Mouse (Mus musculus) brain, embryonic 18.5 days (tissue): ENCODE measurements around the gene Mettl16.

Source experiments
- DNase-seq: peaks from one replicate; pipeline ENCODE4 v3.0.0-alpha.2; 2012; ENCODE audit warnings: low read depth, low spot score

Gene Mettl16

DNA sequence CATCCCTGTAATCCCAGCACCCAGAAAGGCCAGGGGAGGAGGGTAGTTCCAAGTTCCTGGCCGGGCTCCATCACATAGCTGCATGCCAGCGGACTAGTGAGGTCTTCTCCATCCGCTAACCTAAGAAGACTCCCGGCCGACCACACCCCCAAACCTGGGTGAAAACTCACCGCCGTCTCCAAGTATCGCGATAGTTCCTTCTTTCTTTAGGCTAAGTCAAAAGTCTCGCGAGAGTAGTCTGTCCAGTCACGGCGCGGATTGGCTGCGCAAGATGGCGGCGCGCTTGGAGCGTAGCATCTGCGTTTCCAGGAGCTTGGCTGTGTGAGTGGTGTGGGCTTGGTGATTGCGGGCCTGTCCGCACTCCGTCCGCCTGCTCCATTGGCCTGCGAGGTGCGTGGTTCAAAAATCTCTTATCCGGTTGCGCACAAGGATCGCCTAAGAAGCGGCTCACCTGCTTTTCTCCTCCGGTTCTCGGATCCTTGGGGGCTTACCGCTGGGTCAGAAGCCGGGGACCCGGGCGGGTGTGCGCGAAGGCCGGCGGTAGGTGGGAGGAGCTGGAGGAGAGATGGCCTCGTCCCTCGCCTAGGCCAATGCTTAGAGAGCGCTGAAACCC is at the start of gene Mettl16:
Gene Mettl16 (plus strand): TSS at position 236 of the 613 bp plus-strand sequence.
- DNase-seq = peak; percentile 93

DNA sequence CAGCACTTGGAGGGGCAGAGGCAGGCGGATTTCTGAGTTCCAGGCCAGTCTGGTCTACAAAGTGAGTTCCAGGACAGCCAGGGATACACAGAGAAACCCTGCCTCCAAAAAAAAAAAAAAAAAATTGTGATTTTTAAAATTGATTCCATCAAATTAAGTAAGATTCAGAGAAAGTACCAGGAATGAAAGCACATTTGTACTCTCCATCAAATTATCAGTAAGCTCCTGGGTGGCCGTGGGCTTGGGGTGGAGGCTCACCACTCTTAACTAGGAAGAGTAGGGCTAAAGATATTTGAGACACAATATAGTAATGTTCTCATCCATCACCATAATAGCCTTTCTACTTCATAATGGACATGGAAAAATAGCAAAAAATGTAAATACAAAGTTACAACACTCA is 49.5 kb upstream of the Mettl16 start:
- no peak for DNase-seq

DNA sequence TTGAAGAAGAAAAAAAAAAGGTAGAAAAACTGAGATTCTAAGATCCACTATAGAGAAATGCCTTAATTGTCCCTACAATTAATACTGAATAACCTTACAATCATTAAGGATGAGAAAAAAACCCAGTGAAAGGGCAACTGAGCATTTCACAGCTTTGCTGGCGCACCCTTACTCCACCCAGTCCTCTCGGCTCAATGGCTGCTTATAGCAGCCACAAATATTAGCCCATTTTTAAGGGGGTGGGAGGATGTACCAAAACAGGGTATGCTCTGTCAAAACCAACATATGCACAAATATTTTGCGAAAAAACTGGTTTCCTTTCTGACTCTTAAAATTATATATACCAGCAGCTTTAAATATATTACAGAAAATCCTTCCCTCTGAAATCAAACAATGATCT is 48.7 kb upstream of the Mettl16 start:
- no peak for DNase-seq

DNA sequence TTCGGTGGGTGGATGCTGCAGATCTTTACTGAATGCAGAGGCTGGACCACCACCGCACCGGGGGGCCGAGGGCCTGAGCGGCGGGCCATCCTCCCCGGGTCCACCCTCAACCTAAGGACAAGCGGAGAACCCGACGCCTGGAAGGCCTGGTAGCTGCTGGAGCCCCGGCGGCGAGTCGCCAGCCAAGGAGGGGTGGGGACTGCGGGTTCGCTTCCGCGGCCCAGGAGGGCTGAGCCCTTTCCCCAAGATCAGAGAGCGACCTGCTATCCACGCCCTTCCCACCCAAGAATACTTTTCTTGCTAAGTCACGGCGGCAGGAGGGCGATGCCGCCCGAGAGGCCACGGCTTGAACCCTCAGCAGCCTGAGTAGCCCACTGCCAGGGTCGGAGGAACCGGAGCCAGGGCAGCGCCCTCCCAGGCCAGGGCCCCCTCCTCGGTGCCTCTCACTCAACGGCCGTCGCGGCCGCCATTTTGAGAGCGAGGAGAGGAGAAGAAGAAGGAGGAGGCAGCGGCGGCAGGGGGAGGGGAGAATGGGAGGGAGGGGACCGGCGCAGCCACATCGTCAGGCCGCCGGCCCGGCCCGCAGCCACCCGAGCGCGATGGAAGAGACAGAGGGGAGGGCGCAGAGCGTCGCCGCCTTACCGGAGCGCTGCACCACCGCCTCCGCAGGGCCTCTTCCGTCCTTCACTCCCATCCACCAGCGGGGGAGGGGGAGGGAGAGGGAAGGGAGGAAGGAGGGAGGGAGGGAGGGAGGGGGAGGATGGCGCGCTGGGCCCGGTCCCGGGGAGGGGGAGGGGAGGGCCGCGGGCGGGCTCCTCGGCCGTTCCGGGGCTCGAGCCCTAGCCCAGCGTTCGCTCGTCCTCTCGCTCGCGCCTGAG is 47.0 kb upstream of the Mettl16 start:
- peak; percentile 75 for DNase-seq

DNA sequence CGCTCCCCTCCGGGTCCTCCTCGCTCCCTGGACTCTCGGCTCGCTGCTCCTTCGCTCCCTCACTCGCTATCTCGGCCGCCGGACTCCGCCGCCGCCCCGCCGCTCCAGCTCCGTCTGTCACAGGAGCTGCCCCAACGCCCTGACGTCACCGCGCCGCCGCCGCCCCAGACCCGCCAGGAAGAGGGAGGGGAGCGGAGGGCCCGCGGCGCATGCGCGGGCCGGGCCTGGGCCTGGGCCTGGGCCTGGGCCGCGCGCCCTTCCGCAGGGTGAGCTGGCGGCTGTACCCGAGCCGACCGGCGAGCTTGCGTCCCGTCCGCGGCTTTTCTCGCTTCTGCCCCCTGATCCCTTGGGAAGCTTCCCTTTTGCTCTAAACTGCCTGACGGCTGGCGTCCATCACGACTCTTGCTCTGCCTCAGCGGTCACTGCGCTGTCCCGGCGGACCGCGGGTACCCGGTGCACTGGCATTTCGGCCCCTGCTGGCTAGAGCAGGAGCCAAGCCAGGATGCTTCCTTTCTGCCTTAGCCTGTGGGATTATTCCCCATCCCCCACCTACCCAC is 46.3 kb upstream of the Mettl16 start, which contains the start of gene Pafah1b1:
Gene Pafah1b1 (minus strand): TSS at position 436 of the 557 bp plus-strand sequence.
- peak; percentile 88 for DNase-seq

DNA sequence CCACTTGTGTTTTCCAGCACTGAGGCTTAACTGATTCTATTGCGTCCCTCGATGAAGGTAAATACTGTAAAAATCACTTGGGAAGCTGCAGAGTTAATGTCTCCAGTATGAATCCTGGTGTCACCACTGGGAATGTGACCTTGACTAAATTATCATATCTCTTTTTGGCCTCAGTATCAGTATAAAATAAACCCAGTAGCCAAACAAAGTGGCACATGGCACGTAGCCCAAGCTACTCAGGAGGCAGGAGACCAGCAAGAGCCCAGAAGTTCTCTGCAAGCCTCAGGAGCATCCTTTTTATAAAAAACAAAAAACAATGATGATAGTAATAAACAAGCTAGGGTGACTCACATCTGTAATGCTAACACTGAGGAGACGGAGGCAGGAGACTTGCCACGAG is 45.4 kb upstream of the Mettl16 start:
- no peak for DNase-seq

GRCm38 (mm10) chr11:74734917-74735316 is 35.7 kb upstream of the Mettl16 start:
- DNase-seq = no peak

DNA sequence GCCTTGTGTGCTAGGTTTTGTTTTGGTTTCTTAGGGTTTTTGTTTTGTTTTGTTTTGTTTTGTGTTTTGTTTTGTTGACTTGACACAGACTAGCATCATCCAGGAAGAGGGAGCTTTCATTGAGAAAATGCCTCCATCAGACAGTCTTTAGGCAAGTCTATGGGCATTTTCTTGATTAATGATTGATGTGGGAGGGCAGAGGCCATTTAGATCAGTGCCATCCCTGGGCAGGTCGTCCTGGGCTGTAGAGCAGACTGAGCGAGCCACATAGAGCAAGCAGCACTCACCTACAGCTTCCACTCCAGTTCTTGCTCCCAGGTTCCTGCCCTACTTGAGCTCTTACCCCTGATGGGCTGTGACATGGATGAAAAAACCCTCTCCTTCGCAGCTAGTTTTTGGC is 32.8 kb upstream of the Mettl16 start:
- no peak for DNase-seq

- no peak for DNase-seq
These were observed 22.6 kb upstream of the Mettl16 start for GRCm38 (mm10) chr11:74748022-74748421.

DNA sequence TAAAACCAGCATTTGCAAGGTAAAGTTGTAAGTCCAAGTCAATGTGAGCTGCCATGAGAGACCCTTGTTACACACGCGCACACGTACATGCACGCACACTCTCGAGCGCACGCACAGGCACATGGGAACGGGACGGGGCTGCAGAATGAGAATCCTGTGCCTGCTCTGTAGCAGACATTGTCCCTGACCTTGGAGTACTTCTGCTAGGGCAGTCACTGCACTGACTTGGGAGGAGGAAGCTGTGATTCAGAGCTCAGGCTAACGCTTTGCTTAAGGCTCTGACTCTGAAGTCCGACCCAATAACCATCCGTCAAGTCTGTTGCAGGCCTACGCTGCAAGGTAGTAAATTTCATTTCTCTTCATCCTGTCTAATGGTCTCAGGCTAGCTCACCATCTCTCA is 21.4 kb upstream of the Mettl16 start:
- DNase-seq = no peak

DNA sequence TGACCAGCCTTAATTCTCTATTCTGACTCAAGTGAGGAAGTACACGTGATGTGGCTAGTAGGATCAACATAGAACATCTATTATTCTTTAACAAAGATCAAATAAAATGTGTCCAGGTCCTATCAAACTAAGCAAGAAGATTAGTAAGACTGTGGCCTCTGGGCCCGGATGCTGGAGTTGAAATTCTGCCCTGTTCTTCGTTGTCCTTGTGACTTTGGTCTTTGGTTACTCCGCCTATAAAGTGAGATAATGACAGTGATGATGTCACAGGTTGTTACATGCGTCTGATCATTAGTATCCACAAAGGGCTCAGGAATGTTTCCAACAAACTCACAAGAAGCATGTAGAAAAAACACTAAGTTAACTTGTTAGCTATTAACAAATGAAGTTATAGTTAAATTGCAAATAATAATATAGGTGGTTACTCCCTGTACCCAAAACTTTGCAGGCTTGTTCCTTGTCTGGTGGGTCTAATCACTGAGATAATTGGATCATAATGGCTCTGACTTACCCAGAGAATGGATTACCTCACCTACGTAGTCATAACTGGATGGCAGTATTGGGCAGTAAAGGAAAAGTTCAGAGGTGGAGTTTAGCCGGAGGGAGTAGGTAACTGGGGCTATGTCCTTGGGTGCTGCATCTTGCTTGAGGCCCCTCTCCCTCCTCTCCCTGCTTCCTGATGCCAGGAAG is 19.8 kb upstream of the Mettl16 start:
- DNase-seq = no peak

DNA sequence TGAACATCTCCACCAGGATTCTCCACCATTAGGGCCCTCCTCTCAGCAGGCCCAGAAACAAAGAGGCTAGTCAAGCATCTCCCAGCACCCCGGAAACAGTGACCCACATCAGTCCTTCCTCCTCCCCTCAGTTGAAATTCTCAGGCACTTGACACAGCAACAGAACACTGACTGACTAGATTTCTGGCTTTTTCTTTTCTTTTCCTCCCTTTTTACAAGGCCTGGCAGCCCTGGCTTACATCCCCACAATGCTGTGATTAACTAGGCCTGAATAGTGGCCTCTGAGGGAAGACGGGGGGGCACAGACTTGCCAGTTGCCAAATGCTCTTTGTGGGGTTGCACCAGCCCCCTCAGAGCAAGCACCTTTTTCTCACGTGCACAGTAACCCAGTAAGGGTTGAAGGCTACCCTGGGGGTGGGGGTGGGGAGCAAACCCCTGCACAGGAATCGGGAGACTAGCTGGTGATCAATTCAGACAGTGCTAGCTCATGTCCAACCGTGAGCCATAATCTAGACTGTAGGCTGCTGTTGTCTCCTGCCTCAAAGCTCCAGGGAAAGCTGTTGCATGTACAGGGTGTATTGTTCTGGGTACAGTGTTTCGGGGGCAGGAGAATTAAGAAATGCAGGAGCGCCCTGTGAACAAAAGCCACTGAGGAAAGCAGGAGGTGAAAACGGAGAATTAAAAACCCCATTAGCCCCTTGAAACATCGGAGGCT is 19.1 kb upstream of the Mettl16 start:
- DNase-seq = no peak

- no peak for DNase-seq
These were observed 14.0 kb upstream of the Mettl16 start for GRCm38 (mm10) chr11:74756631-74757030.

DNA sequence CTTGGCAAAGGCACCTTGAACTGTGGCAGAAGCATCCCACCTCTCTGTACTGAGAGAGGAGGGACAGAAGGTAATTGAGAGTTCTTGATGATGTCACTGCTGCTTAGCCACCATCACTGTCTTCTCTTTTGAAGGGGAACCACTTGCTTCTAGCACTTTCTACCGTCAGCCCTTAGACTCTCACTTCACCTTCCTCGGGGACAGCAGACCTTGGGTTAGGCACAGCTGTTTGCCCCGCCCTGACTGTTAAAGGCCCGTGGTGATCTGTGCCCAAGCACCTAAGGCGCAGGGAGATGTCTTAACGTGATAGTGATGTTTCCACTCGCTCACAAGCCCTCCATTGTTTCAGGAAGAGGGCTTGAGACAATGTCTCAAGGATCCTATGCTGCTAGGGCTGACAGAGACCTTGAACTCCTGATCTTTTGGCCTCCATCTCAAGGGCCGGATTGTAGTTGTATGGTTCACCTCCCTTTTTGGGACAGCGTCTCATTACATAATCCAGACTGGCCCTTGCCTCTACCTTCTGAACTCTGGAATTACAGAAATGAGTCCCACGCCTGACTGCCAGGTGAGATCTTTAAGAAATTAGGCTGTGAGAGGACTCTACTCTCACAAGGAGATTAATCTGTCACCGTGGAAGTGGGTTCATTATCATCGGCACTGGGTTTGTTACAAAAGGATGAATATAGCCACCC is 9.5 kb upstream of the Mettl16 start:
- DNase-seq = no peak

DNA sequence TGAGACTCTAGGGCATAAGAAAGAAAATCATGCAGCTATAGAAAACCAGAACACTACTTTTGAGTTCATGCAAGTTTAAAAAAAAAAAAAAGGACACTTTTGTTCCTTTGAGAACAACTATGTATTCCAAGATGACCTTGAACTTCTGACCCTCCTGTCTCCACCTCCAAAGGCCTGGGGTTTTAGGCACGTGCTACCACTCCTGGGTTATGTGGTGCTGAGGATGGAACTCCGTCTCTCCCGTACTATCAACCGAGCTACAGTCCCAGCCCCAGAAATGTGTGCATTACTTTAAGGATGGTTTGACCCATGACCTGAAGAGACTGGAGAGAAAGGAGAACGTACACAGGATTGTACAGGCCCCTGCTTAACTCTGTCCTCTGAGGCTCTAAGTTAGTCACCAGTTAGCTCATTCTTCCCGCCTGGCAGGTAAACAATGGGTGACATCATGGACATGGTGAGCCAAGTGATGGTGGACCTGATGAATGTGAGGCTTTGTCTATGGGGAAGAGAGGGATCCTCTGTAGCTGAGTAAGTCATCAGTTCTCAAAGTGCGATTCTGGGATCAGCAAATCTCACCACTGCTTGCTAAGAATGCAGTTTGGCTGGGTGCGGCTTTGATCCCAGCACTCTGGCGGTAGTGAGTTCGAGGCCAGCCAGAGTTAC is 6.5 kb upstream of the Mettl16 start:
- no peak for DNase-seq

GRCm38 (mm10) chr11:74767469-74767868 is 3.2 kb upstream of the Mettl16 start:
- no peak for DNase-seq

- no peak for DNase-seq
These were observed 2.6 kb upstream of the Mettl16 start for GRCm38 (mm10) chr11:74768045-74768444.

GRCm38 (mm10) chr11:74770037-74770436 is 593 bp upstream of the Mettl16 start:
- no peak for DNase-seq

DNA sequence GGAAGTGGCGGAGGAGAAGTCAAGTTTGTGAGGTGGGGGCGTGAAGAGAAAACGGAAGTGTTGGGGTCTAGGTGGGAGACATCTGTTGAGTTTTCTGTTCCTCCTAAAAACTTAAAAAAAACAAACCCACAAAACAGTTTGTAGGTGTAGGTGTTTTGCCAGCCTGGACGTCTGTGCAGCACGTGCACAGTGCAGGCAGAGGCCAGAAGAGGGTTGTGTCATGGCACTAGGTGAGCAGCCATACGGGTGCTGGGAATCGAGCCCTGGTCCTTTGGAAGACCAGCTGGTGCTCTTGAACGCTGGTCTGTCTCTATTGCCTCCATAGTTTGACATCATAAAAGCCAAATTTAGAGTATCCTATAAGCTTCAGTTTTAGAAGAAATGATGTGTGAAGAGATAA is 604 bp downstream of the Mettl16 start:
- no peak for DNase-seq

DNA sequence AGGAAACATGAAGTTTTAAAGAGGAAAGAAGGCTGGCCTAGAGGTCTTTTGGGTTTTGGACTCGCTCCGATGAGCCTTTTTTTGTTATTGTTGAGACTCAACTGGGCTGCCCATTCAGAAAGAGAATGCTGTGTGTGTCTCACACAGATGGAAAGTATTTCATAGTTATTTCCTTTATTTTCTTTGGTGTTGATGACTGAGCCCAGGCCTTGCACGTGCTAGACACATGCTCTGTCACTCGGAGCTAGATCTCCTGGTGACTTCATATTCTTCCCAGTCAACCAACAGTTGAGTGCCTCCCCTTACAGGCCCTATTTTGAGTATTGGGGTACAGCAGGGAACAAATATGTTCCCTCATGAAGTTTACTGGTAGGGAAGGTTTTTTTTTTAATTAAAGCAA is 1.0 kb downstream of the Mettl16 start:
- no peak for DNase-seq
